Mouse (Mus musculus) bone marrow, adult 2 months (tissue): ENCODE data around the gene App.

Source experiments
- CTCF ChIP-seq: fragments of 200-500 bp; IDR thresholded peaks from 2 replicates; pipeline ENCODE4 v1.5.1; 2011; ENCODE audit warnings: low read length, control low read depth; ENCODE audit not compliant: control insufficient read depth, insufficient read depth
- POLR2A ChIP-seq: fragments of 200-500 bp; IDR thresholded peaks from 2 replicates; pipeline ENCODE4 v1.6.1; 2011; ENCODE audit warnings: low read depth, mild to moderate bottlenecking, control low read depth, low read length, borderline replicate concordance; ENCODE audit not compliant: control insufficient read depth

GRCm38 (mm10) chr16:85037969-85038644 is 135.5 kb downstream of the App start:
- no peak for TF ChIP-seq CTCF
- no peak for TF ChIP-seq POLR2A
